Mouse (Mus musculus): ENCODE results near the gene Gipr. TPM values are rescaled to one million over a fixed set of nuclear protein-coding genes. Genes with fewer than 3 reads are reported as not detected.
A peak's percentile ranks its signal among the peaks of the same experiment; 100 is the strongest.

Gene Gipr
- polyA plus RNA-seq, 1 experiment from 2014 or later = 3.6 TPM

MicroRNAs encoded within 50 kb of the gene (microRNA counts, 519-probe panel; counts per million panel counts)
- microRNA mmu-miR-330 = 1,630 counts per million, percentile 19 among the panel's probes with 10 or more counts

Small RNA genes within 50 kb of the gene (microRNA-seq; reads per million reads assigned to microRNA genes)
- gene Mir330 = 188 reads per million, percentile 56 among the genes with 10 or more reads in this experiment

Other genes with a start within 250 kb of the Gipr start
- 0.34 and 0.40 TPM in 2 replicates for gene Nova2, start 240.2 kb downstream of the Gipr start, polyA plus RNA-seq (2015; fragmentation: Nextera tagmentation; extraction: Ambion mirVana)
- gene Nanos2, start 178.7 kb downstream of the Gipr start, polyA plus RNA-seq (2015; fragmentation: Nextera tagmentation; extraction: Ambion mirVana) = not detected in 2 replicates
- gene Mypop, start 174.9 kb downstream of the Gipr start, polyA plus RNA-seq (2015; fragmentation: Nextera tagmentation; extraction: Ambion mirVana) = 1.7 TPM in 2 replicates
- gene Irf2bp1, start 162.1 kb downstream of the Gipr start, polyA plus RNA-seq (2015; fragmentation: Nextera tagmentation; extraction: Ambion mirVana) = 17.0 and 17.1 TPM in 2 replicates
- 28.5 and 30.8 TPM in 2 replicates for gene Foxa3, start 142.6 kb downstream of the Gipr start, polyA plus RNA-seq (2015; fragmentation: Nextera tagmentation; extraction: Ambion mirVana)
- gene Sympk, start 141.8 kb downstream of the Gipr start, polyA plus RNA-seq (2015; fragmentation: Nextera tagmentation; extraction: Ambion mirVana) = 23.5 and 24.1 TPM in 2 replicates
- 0.05 TPM in 1 of 2 replicates, not detected in the other for gene Rsph6a, start 111.4 kb downstream of the Gipr start, polyA plus RNA-seq (2015; fragmentation: Nextera tagmentation; extraction: Ambion mirVana)
- 6.4 and 6.7 TPM in 2 replicates for gene Dmwd, start 89.9 kb downstream of the Gipr start, polyA plus RNA-seq (2015; fragmentation: Nextera tagmentation; extraction: Ambion mirVana)
- gene Dmpk, start 82.3 kb downstream of the Gipr start, polyA plus RNA-seq (2015; fragmentation: Nextera tagmentation; extraction: Ambion mirVana) = 54.6 and 59.3 TPM in 2 replicates
- gene Six5, start 71.5 kb downstream of the Gipr start, polyA plus RNA-seq (2015; fragmentation: Nextera tagmentation; extraction: Ambion mirVana) = 7.3 and 7.5 TPM in 2 replicates
- gene Gm4969, start 47.8 kb downstream of the Gipr start, polyA plus RNA-seq (2015; fragmentation: Nextera tagmentation; extraction: Ambion mirVana) = 1.5 and 2.1 TPM in 2 replicates
- 10.8 and 11.0 TPM in 2 replicates for gene Fbxo46, start 46.3 kb downstream of the Gipr start, polyA plus RNA-seq (2015; fragmentation: Nextera tagmentation; extraction: Ambion mirVana)
- gene Qpctl, start 16.8 kb downstream of the Gipr start, polyA plus RNA-seq (2015; fragmentation: Nextera tagmentation; extraction: Ambion mirVana) = 10.5 and 11.1 TPM in 2 replicates
- gene Snrpd2, start 16.4 kb downstream of the Gipr start, polyA plus RNA-seq (2015; fragmentation: Nextera tagmentation; extraction: Ambion mirVana) = 119 and 132 TPM in 2 replicates
- 7.1 and 8.4 TPM in 2 replicates for gene Eml2, start 10.3 kb upstream of the Gipr start, polyA plus RNA-seq (2015; fragmentation: Nextera tagmentation; extraction: Ambion mirVana)
- 1.6 and 2.1 TPM in 2 replicates for gene Gpr4, start 46.4 kb upstream of the Gipr start, polyA plus RNA-seq (2015; fragmentation: Nextera tagmentation; extraction: Ambion mirVana)
- gene Opa3, start 62.2 kb upstream of the Gipr start, polyA plus RNA-seq (2015; fragmentation: Nextera tagmentation; extraction: Ambion mirVana) = 40.6 and 40.9 TPM in 2 replicates
- 106 and 120 TPM in 2 replicates for gene Vasp, start 105.7 kb upstream of the Gipr start, polyA plus RNA-seq (2015; fragmentation: Nextera tagmentation; extraction: Ambion mirVana)
- 0.29 and 0.32 TPM in 2 replicates for gene Ppm1n, start 113.9 kb upstream of the Gipr start, polyA plus RNA-seq (2015; fragmentation: Nextera tagmentation; extraction: Ambion mirVana)
- gene Rtn2, start 116.5 kb upstream of the Gipr start, polyA plus RNA-seq (2015; fragmentation: Nextera tagmentation; extraction: Ambion mirVana) = 10.3 and 11.8 TPM in 2 replicates
- gene Fosb, start 143.9 kb upstream of the Gipr start, polyA plus RNA-seq (2015; fragmentation: Nextera tagmentation; extraction: Ambion mirVana) = 0.10 and 0.21 TPM in 2 replicates
- gene Ercc1, start 178.7 kb upstream of the Gipr start, polyA plus RNA-seq (2015; fragmentation: Nextera tagmentation; extraction: Ambion mirVana) = 45.8 and 51.3 TPM in 2 replicates
- gene Cd3eap, start 193.4 kb upstream of the Gipr start, polyA plus RNA-seq (2015; fragmentation: Nextera tagmentation; extraction: Ambion mirVana) = 19.1 and 24.3 TPM in 2 replicates
- gene Ppp1r13l, start 193.6 kb upstream of the Gipr start, polyA plus RNA-seq (2015; fragmentation: Nextera tagmentation; extraction: Ambion mirVana) = 3.1 and 4.2 TPM in 2 replicates
- gene Ercc2, start 215.9 kb upstream of the Gipr start, polyA plus RNA-seq (2015; fragmentation: Nextera tagmentation; extraction: Ambion mirVana) = 15.5 and 17.6 TPM in 2 replicates
- gene Klc3, start 238.0 kb upstream of the Gipr start, polyA plus RNA-seq (2015; fragmentation: Nextera tagmentation; extraction: Ambion mirVana) = 2.7 and 2.9 TPM in 2 replicates
- 15.3 and 17.6 TPM in 2 replicates for gene Ckm, start 238.6 kb upstream of the Gipr start, polyA plus RNA-seq (2015; fragmentation: Nextera tagmentation; extraction: Ambion mirVana)

All from intestine, embryonic 16.5 days (tissue).